24 mouse cellular contexts compared by ENCODE assay signal in genomic region chr14:122414786-122415185, GRCm38 (mm10). TPM values are rescaled to one million over a fixed set of nuclear protein-coding genes. Genes with fewer than 3 reads are reported as not detected.
DNase-seq lines count a peak whose midpoint lies in the region; ATAC-seq and TF ChIP-seq lines count a peak whose summit lies in the region.
"Had no signal": no experiment of that assay in that cellular context is flagged by ENCODE, and none has a peak within 500 bp of the region (broad histone marks: within the 10 kb centered on the region; RNA-seq: fewer than 3 reads in every experiment).

No protein-coding gene starts in this region.

- H3K9me3 ChIP-seq in liver, embryonic 12.5 days (replicated peaks): no peaks in the 10 kb centered on the region
- no peaks in the 10 kb centered on the region for H3K9me3 ChIP-seq in lung, postnatal 0 days (ENCODE audit: low read length)
- H3K9me3 ChIP-seq: embryonic facial prominence, embryonic 10.5 days; embryonic facial prominence, embryonic 12.5 days; forebrain, embryonic 13.5 days; forebrain, embryonic 15.5 days; G1E had no signal

- no peaks in the 10 kb centered on the region for H3K36me3 ChIP-seq in liver, embryonic 12.5 days
- H3K36me3 ChIP-seq in lung, postnatal 0 days (ENCODE audit: insufficient read depth, low read length): no peaks in the 10 kb centered on the region
- H3K36me3 ChIP-seq: embryonic facial prominence, embryonic 10.5 days; embryonic facial prominence, embryonic 12.5 days; forebrain, embryonic 15.5 days; G1E had no signal

- peak; percentile 88 for DNase-seq in ES-CJ7 (ENCODE audit: low read depth, low spot score)
- peak; percentile 88 for DNase-seq in R1 (ENCODE audit: low read depth, low spot score)
- no peak for DNase-seq in gastrocnemius, postnatal 25 days
- DNase-seq in lung, postnatal 0 days (ENCODE audit: low spot score): no peak
- DNase-seq: adrenal gland, adult 8-10 months; adrenal gland, postnatal 14 days; adrenal gland, postnatal 36 days; cerebellum, adult 11-12 months; cerebellum, adult 2 months; cerebellum, adult 9-10 months; cerebellum, postnatal 10 days; cerebellum, postnatal 25 days; forebrain, postnatal 0 days had no signal

- TF ChIP-seq EP300 in lung, postnatal 0 days (IDR thresholded peaks at IDR 0.05): no peak

- H3K9ac ChIP-seq in liver, embryonic 12.5 days: no peak overlapping the region
- no peak overlapping the region for H3K9ac ChIP-seq in lung, postnatal 0 days (replicated peaks; ENCODE audit: low read depth)
- H3K9ac ChIP-seq: embryonic facial prominence, embryonic 12.5 days; forebrain, embryonic 13.5 days; forebrain, embryonic 15.5 days; forebrain, postnatal 0 days had no signal

- H3K4me1 ChIP-seq in liver, embryonic 12.5 days: no peaks in the 10 kb centered on the region
- H3K4me1 ChIP-seq in lung, postnatal 0 days (ENCODE audit: insufficient read depth, low read depth, low read length): no peaks in the 10 kb centered on the region

- H3K4me2 ChIP-seq in liver, embryonic 12.5 days: no peak overlapping the region
- H3K4me2 ChIP-seq in lung, postnatal 0 days (replicated peaks; ENCODE audit: low read depth, low read length): no peak overlapping the region
- H3K4me2 ChIP-seq: embryonic facial prominence, embryonic 12.5 days; forebrain, embryonic 13.5 days; forebrain, embryonic 15.5 days had no signal

- H3K27me3 ChIP-seq in liver, embryonic 12.5 days (replicated peaks): peaks cover 16% of the 10 kb centered on the region; the same call in 1 of the 2 replicates
- H3K27me3 ChIP-seq in lung, postnatal 0 days (replicated peaks; ENCODE audit: insufficient read depth, low read length): no peaks in the 10 kb centered on the region
- H3K27me3 ChIP-seq: forebrain, embryonic 15.5 days; Patski had no signal

- no peak for TF ChIP-seq CTCF in lung, postnatal 0 days (IDR thresholded peaks at IDR 0.05)

- H3K4me3 ChIP-seq in liver, embryonic 12.5 days: no peak overlapping the region
- no peak overlapping the region for H3K4me3 ChIP-seq in lung, postnatal 0 days (ENCODE audit: low read depth, low read length)
- H3K4me3 ChIP-seq: embryonic facial prominence, embryonic 10.5 days; embryonic facial prominence, embryonic 12.5 days; forebrain, embryonic 13.5 days; forebrain, embryonic 15.5 days had no signal

- 65% methylated on average over 2 of the region's 2 CpGs for WGBS in liver, embryonic 12.5 days (ENCODE audit: insufficient replicate concordance)
- WGBS in lung, postnatal 0 days: 84% methylated on average over 2 of the region's 2 CpGs

- no peak overlapping the region for H3K27ac ChIP-seq in liver, embryonic 12.5 days
- H3K27ac ChIP-seq in lung, postnatal 0 days (ENCODE audit: low read length): no peak overlapping the region
- H3K27ac ChIP-seq: embryonic facial prominence, embryonic 10.5 days; embryonic facial prominence, embryonic 12.5 days; forebrain, embryonic 13.5 days; forebrain, embryonic 15.5 days had no signal

- no peak for ATAC-seq in liver, embryonic 12.5 days
- no peak for ATAC-seq in lung, postnatal 0 days
- ATAC-seq: activated CD4-positive, CD25-positive, alpha-beta regulatory T cell, adult 4 months; forebrain, embryonic 13.5 days; forebrain, embryonic 15.5 days; forebrain, postnatal 0 days; Patski had no signal

RNA-seq across cellular contexts. Expression of gene Gm5089, which starts 36.1 kb away (rescaled TPM):
- not detected for total RNA-seq in gastrocnemius, postnatal 25 days (2021)
- not detected in 2 replicates for polyA plus RNA-seq in liver, embryonic 12.5 days (2016; fragmentation: Nextera tagmentation; extraction: Ambion mirVana)
- polyA plus RNA-seq in lung, postnatal 0 days (2015; fragmentation: Nextera tagmentation; extraction: Ambion mirVana): not detected in 2 replicates
- total RNA-seq: adrenal gland, adult 18-20 months; adrenal gland, adult 8-10 months; adrenal gland, postnatal 14 days; adrenal gland, postnatal 36 days had no signal
- polyA plus RNA-seq: activated CD4-positive, CD25-positive, alpha-beta regulatory T cell, adult 4 months; C2C12; embryonic facial prominence, embryonic 14.5 days; G1E; Patski had no signal

RNA-seq across cellular contexts. Expression of gene Zic5, which starts 50.7 kb away (rescaled TPM):
- not detected for total RNA-seq in gastrocnemius, postnatal 25 days (2021)
- not detected in 2 replicates for polyA plus RNA-seq in liver, embryonic 12.5 days (2016; fragmentation: Nextera tagmentation; extraction: Ambion mirVana)
- not detected in 2 replicates for polyA plus RNA-seq in lung, postnatal 0 days (2015; fragmentation: Nextera tagmentation; extraction: Ambion mirVana)
- total RNA-seq: adrenal gland, adult 18-20 months; adrenal gland, postnatal 14 days; adrenal gland, postnatal 36 days had no signal
- polyA plus RNA-seq: G1E had no signal

Comparison
In these comparisons a context has a peak if more than half of its experiments do, and no peak if none do; other contexts are left out.
1. DNase-seq: peak in ES-CJ7 (single experiment) and R1 (single experiment); none in gastrocnemius, postnatal 25 days (single experiment) and lung, postnatal 0 days (single experiment).